Mouse (Mus musculus): ENCODE results near the gene Rxfp2.

DNA sequence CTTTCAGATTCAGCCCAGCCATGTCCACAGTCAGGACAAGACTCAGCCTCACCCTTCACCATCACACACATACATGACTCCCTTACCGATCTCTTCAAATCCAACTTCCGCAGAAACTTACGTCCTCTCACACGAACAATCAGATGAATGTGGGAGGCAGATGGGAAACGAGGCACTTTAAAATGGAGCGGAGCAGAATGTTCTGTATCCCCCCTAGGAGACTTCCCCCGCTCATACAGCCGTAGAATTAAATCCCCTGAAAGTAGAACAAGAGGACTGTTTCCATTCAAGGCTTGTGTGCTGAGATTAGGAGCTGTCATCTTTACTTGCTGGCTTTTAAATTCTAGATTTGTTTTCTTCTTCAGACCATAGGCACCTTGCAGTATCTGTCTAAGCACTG, 110.0 kb downstream of the Rxfp2 start:
- no peak for TF ChIP-seq POLR2A (IDR thresholded peaks at IDR 0.05; ENCODE audit: borderline replicate concordance, extremely low read depth, low read depth, low read length)
- no peak for TF ChIP-seq CTCF (IDR thresholded peaks at IDR 0.05; ENCODE audit: insufficient read depth, low read length)
